Mouse (Mus musculus) retina, postnatal 7 days (tissue): ENCODE results near the gene Mcrs1.

Source experiments
- DNase-seq: peaks from one replicate; pipeline ENCODE4 v3.0.0-alpha.2; 2012; ENCODE audit warnings: low read depth, low spot score

The Mcrs1 gene

GRCm38 (mm10) chr15:99213183-99213582 is 38.6 kb downstream of the Mcrs1 start:
- no peak for DNase-seq

GRCm38 (mm10) chr15:99205959-99206358 is 45.8 kb downstream of the Mcrs1 start:
- DNase-seq, result no peak

- no peak for DNase-seq
These were observed 53.0 kb downstream of the Mcrs1 start for GRCm38 (mm10) chr15:99198761-99199160.

- DNase-seq, result no peak
These were observed 56.7 kb downstream of the Mcrs1 start for GRCm38 (mm10) chr15:99195043-99195442.

- DNase-seq, result no peak
These were observed 57.4 kb downstream of the Mcrs1 start for GRCm38 (mm10) chr15:99194358-99194757.
